Mouse (Mus musculus) C2C12 (cell line): ENCODE results near the gene Lrrc8d. TPM values are rescaled to one million over a fixed set of nuclear protein-coding genes. Genes with fewer than 3 reads are reported as not detected.

Experiments
- H3K27me3 ChIP-seq: one replicate; pipeline ENCODE4 v1.6.1; 2011; ENCODE audit not compliant: control insufficient read depth, insufficient read depth, insufficient read length
- H3K36me3 ChIP-seq: one replicate; pipeline ENCODE4 v1.6.1; 2011; ENCODE audit not compliant: control insufficient read depth, insufficient read depth
- H3K4me3 ChIP-seq: one replicate; pipeline ENCODE4 v1.5.1; 2011; ENCODE audit warnings: mild to moderate bottlenecking, control low read depth; ENCODE audit not compliant: poor library complexity, insufficient read depth, severe bottlenecking
- H3K79me2 ChIP-seq: one replicate; pipeline ENCODE4 v1.6.1; 2011; ENCODE audit not compliant: control insufficient read depth, insufficient read depth
- H3K79me3 ChIP-seq: one replicate; pipeline ENCODE4 v1.6.1; 2011; ENCODE audit warnings: low read depth, control low read depth
- H3ac ChIP-seq: one replicate; pipeline ENCODE3; 2011; ENCODE audit warnings: low read depth; ENCODE audit not compliant: control insufficient read depth, insufficient read length
- CEBPB ChIP-seq: IDR thresholded peaks from one replicate; pipeline ENCODE4 v1.6.1; 2011; ENCODE audit warnings: low read depth, mild to moderate bottlenecking, control low read depth, moderate library complexity
- CTCF ChIP-seq: IDR thresholded peaks from one replicate; pipeline ENCODE4 v1.5.1; 2011; ENCODE audit not compliant: control insufficient read depth, insufficient read depth, insufficient read length
- FOSL1 ChIP-seq: IDR thresholded peaks from one replicate; pipeline ENCODE4 v1.8.0; 2011; ENCODE audit warnings: mild to moderate bottlenecking, low read length; ENCODE audit not compliant: poor library complexity, insufficient read depth, severe bottlenecking
- MAX ChIP-seq: IDR thresholded peaks from one replicate; pipeline ENCODE4 v1.6.1; 2011; ENCODE audit warnings: mild to moderate bottlenecking, control low read depth
- MYOD1 ChIP-seq: IDR thresholded peaks from one replicate; pipeline ENCODE4 v1.6.1; 2011; ENCODE audit warnings: low read depth; ENCODE audit not compliant: control insufficient read depth, insufficient read length
- MYOG ChIP-seq: IDR thresholded peaks from one replicate; pipeline ENCODE4 v1.6.1; 2011; ENCODE audit not compliant: control insufficient read depth, insufficient read length; ENCODE audit errors: extremely low read depth
- USF1 ChIP-seq: IDR thresholded peaks from one replicate; pipeline ENCODE4 v1.6.1; 2011; ENCODE audit warnings: low read depth, mild to moderate bottlenecking, control low read depth, moderate library complexity
- polyA plus RNA-seq: library from polyadenylated mRNA; unstranded; fragments of >200 nt; fragmentation: generic; extraction: Trizol; gene quantifications from one replicate; pipeline ENCODE4 v1.2.1, GENCODE M21; 2012; ENCODE audit warnings: missing spikeins

Lrrc8d gene
- polyA plus RNA-seq, 1 experiment = 21.1 TPM

GRCm38 (mm10) chr5:105833923-105834322 lies 134.2 kb downstream of the Lrrc8d start:
- H3K79me2 ChIP-seq = no peaks in the 10 kb centered on the region
- H3K36me3 ChIP-seq = no peaks in the 10 kb centered on the region
- H3K4me3 ChIP-seq = no peak overlapping the region
- no peak for TF ChIP-seq CTCF
- TF ChIP-seq CEBPB = no peak
- TF ChIP-seq MYOD1 = no peak
- TF ChIP-seq MAX = no peak
- TF ChIP-seq FOSL1 = no peak
- TF ChIP-seq MYOG = no peak
- no peak for TF ChIP-seq USF1
- H3K79me3 ChIP-seq = no peaks in the 10 kb centered on the region
- no peak overlapping the region for H3ac ChIP-seq
- H3K27me3 ChIP-seq = no peaks in the 10 kb centered on the region

- Histone ChIP-seq H3K36me3 (no peaks in the 10 kb centered on the region), H3K79me2 (no peaks in the 10 kb centered on the region), H3K27me3 (no peaks in the 10 kb centered on the region), H3K79me3 (no peaks in the 10 kb centered on the region), H3K4me3 (no peak overlapping the region), H3ac (no peak overlapping the region)
- TF ChIP-seq MYOD1 (no peak), USF1 (no peak), FOSL1 (no peak), MAX (no peak), MYOG (no peak), CTCF (no peak), CEBPB (no peak)
Measured at GRCm38 (mm10) chr5:105836006-105836405, 136.2 kb downstream of the Lrrc8d start.

DNA sequence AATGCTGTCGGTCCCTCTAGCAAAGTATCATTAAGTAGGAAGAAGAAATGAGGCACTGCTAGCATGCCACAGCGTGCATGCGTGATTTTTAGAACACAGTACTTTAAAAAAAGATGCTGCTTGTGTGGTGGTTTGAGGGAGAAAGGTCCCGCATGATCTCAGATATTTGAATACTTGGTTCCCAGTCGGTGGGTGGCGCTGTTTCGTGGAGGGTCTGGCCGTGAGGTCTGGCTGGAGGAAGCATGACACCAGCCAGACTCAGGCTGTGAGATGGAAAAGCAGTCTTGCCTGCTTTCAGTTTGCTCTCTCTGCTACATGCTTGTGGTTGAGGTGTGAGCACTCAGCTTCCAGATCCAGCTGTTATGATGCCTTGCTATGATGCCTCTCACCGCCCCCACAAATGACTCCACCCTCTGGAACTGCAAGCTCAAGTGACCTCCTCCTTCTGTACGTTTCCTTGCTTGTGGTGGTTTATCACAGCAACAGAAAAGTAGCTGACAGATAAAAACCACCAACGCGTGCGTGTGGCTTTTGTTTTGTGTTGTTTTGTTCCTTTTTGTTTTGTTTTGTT lies 140.1 kb downstream of the Lrrc8d start:
- Histone ChIP-seq H3K36me3 (no peaks in the 10 kb centered on the region), H3ac (no peak overlapping the region), H3K79me2 (no peaks in the 10 kb centered on the region), H3K27me3 (no peaks in the 10 kb centered on the region), H3K79me3 (no peaks in the 10 kb centered on the region), H3K4me3 (no peak overlapping the region)
- TF ChIP-seq MYOD1 (no peak), CTCF (peak; percentile 6), USF1 (no peak), FOSL1 (no peak)

DNA sequence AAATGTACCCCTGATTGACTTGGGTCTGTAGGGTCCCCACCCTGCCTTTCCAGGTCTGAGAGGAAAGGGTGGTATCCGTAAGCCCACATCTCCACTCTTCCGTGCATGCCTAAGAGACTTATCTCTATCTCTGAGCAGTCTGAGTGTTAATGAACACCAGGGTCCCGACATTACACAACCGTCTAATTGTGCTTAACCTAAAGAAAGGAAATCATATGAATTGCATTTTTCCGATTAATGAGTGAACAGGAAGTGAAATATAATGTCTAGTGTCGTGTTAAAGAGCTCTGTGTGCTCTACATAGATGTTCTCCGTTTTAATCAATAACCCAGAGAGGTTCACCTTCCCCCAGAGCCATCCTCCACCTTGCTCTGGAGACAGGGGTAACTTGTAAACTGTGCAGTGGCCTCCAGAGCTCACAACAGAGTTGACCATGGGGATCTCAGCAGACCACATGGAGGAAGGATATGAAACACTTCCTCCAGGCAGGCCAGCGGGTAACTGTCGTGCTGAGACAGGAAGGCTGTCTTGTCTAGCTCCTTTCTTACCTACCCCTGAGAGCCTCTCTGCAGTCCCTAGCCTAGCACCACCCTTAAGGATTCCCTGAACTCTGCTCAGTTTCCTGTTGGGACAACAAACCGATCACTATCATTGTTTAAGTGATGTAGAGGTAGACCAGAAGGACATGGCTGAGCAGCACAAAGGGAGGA lies 144.4 kb downstream of the Lrrc8d start:
- no peaks in the 10 kb centered on the region for H3K36me3 ChIP-seq
- no peak for TF ChIP-seq MYOG
- no peak for TF ChIP-seq CEBPB
- TF ChIP-seq CTCF = no peak
- TF ChIP-seq MAX = no peak
- TF ChIP-seq MYOD1 = no peak
- no peak for TF ChIP-seq USF1
- no peak for TF ChIP-seq FOSL1

DNA sequence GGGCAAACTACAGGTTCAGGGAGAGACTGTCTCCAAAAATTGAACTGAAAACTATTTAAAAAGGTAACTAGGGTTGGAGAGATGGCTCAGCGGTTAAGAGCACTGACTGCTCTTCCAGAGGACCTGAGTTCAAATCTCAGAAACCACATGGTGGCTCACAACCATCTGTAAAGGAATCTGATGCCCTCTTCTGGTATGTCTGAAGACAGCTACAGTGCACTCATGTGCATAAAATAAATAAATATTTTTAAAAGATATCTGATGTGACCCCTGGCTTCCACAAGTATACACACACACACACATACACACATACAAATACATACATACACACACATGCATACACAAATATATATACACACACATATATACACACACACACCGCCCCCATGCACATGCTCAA lies 145.3 kb downstream of the Lrrc8d start:
- Histone ChIP-seq H3K4me3 (no peak overlapping the region), H3ac (no peak overlapping the region), H3K79me2 (no peaks in the 10 kb centered on the region), H3K36me3 (no peaks in the 10 kb centered on the region), H3K27me3 (no peaks in the 10 kb centered on the region), H3K79me3 (no peaks in the 10 kb centered on the region)
- TF ChIP-seq CEBPB (no peak), CTCF (no peak), MAX (no peak), USF1 (no peak), MYOD1 (no peak)

More for the DNA sequence above, 144.4 kb downstream of the Lrrc8d start:
- Histone ChIP-seq H3K4me3 (no peak overlapping the region), H3K79me3 (no peaks in the 10 kb centered on the region), H3K79me2 (no peaks in the 10 kb centered on the region), H3ac (no peak overlapping the region), H3K27me3 (no peaks in the 10 kb centered on the region)
